Mouse (Mus musculus): ENCODE measurements around the gene Bdkrb2. TPM values are rescaled to one million over a fixed set of nuclear protein-coding genes. Genes with fewer than 3 reads are reported as not detected.

Gene Bdkrb2
- total RNA-seq (2014; rRNA removed; ENCODE audit: low replicate concordance), result 0.54 and 4.0 TPM in 2 replicates
- polyA plus RNA-seq (2015; fragmentation: Nextera tagmentation; extraction: Ambion mirVana), result 0.60 and 0.71 TPM in 2 replicates

DNA sequence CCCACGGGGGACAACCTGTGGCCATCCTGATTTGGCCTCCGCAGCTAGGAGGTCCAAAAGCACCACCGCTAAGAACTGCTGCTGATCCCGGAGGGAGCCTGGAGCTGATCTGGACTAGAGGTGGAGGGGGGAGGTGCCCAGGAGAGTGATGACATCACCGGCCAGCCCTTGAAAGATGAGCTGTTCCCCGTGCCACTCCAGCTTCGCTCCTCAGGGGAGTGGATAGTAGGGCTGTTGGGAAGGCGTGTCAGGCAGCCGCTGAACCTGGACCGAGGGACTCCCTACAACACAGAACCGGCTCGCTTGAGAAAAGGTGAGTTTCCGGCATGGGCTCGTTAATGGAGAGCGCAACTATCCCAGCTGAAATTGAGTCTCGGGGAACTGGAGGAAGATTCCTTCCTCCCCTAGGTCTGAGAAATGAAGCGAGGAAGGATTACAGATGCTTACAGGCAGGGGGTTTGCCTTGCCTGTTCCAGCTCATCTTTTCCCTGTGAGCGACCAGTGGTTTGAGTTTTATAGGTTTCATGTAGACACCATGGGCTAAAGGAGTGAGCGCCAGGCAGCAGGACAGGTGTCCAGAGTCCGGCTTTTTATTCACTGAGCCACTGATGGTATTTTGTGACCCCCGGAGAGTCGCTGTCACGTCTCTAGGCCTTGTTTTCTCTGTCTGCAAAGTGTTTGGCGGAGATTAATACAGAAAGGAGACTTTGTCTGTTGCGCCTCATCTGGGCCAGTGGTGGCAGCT lies at the start of gene Bdkrb2:
Gene Bdkrb2 (plus strand): TSS at position 291 of the 745 bp plus-strand sequence.
- WGBS, result 7% methylated on average over 25 of the region's 25 CpGs
- Histone ChIP-seq H3K4me3 (ENCODE audit: low read depth, low read length) (peak within 1 kb of the TSS; percentile 47), H3K9ac (replicated peaks; ENCODE audit: low read depth, low read length) (0 out of 2 replicates have a peak within 1 kb of the TSS, but pooled peaks have one; percentile 25), H3K27ac (ENCODE audit: low read depth) (no peak within 1 kb of the TSS), H3K27me3 (ENCODE audit: control insufficient read depth, insufficient read depth, low read length) (peaks cover 27% of the 10 kb centered on the region), H3K36me3 (replicated peaks; ENCODE audit: control insufficient read depth, insufficient read depth, low read length) (no peaks in the 10 kb centered on the region), H3K4me1 (ENCODE audit: control insufficient read depth, insufficient read depth) (peaks cover 20% of the 10 kb centered on the region; the same call in 1 of the 2 replicates), H3K9me3 (replicated peaks; ENCODE audit: control insufficient read depth, low read length) (peaks cover 6% of the 10 kb centered on the region; the same call in 1 of the 2 replicates), H3K4me2 (ENCODE audit: low read depth, low read length) (peak within 1 kb of the TSS; percentile 68)
- TF ChIP-seq EP300 (IDR thresholded peaks at IDR 0.05; ENCODE audit: low read depth) (no peak), CTCF (IDR thresholded peaks at IDR 0.05; ENCODE audit: low read depth) (no peak)
- ATAC-seq (ENCODE audit: insufficient read depth, low read depth) (peak; percentile 62), DNase-seq (ENCODE audit: low spot score) (peak; percentile 44)

DNA sequence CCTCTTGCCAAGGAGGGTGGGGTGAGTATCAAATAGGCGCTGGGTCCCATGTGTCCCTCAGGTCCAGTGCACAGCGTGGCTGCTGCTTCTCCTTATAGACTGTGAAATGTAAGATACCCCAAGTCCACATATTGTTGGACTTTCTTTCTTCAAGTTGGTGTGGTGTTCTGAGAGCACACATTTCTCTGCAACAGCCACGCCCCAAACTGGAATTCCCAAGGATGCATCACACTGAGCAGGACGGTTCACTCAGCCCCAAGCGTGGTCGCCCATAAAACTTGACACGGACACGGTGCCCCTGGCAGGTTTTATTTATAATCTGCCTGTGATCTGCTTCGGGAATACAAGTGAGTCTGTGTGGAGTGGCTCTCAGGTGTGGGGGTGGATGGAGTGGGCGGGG lies 48.9 kb upstream of the Bdkrb2 start:
- Histone ChIP-seq H3K27ac (ENCODE audit: low read depth) (no peak overlapping the region; the same call in 1 of the 2 replicates), H3K4me1 (ENCODE audit: control insufficient read depth, insufficient read depth) (peaks cover 24% of the 10 kb centered on the region), H3K4me3 (ENCODE audit: low read depth, low read length) (no peak overlapping the region), H3K27me3 (ENCODE audit: control insufficient read depth, insufficient read depth, low read length) (no peaks in the 10 kb centered on the region), H3K9ac (replicated peaks; ENCODE audit: low read depth, low read length) (no peak overlapping the region), H3K9me3 (replicated peaks; ENCODE audit: control insufficient read depth, low read length) (no peaks in the 10 kb centered on the region), H3K4me2 (ENCODE audit: low read depth, low read length) (no peak overlapping the region), H3K36me3 (replicated peaks; ENCODE audit: control insufficient read depth, insufficient read depth, low read length) (no peaks in the 10 kb centered on the region)
- DNase-seq (ENCODE audit: low spot score) (no peak), ATAC-seq (ENCODE audit: insufficient read depth, low read depth) (no peak)
- 79% methylated on average over 10 of the region's 10 CpGs for WGBS
- TF ChIP-seq EP300 (IDR thresholded peaks at IDR 0.05; ENCODE audit: low read depth) (no peak), CTCF (IDR thresholded peaks at IDR 0.05; ENCODE audit: low read depth) (no peak)

DNA sequence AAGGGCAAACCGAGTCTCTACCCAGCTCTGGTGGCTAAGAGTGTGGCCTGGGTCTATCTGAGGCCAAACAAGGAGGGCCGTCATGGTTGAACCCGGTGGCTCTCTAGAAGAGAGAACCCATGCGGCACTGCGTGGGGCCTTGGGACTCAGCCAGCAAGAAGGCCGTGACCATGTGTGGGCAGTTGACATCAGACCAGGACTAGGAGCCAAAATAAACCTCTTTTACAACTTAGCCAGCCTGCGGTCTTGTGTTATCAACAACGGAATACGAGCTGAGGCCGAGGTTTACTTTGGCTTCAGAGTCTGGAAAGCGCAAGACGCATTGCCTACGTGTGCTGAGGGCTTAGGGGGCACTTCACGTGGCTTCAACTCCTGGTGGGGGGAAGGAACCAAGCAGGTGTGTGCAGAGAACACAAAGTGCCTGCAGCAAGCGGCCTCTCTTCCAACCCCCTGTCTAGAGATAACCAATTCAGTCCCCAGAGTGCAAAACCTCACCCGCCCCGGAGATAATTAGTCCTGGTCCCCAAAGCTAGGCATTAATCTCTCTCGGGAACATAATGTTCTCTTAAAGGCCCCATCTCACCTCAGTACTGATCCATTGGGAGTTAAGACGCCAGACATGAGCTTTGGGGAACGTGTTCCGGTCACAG lies 45.9 kb upstream of the Bdkrb2 start:
- H3K9ac ChIP-seq (replicated peaks; ENCODE audit: low read depth, low read length), result no peak overlapping the region
- DNase-seq (ENCODE audit: low spot score) (no peak), ATAC-seq (ENCODE audit: insufficient read depth, low read depth) (peak; percentile 22; the same call in 1 of the 2 replicates)
- no peak overlapping the region for H3K27ac ChIP-seq (ENCODE audit: low read depth)
- no peaks in the 10 kb centered on the region for H3K27me3 ChIP-seq (ENCODE audit: control insufficient read depth, insufficient read depth, low read length)
- peaks cover 23% of the 10 kb centered on the region for H3K4me1 ChIP-seq (ENCODE audit: control insufficient read depth, insufficient read depth)
- 43% methylated on average over 21 of the region's 21 CpGs for WGBS
- no peak overlapping the region for H3K4me2 ChIP-seq (ENCODE audit: low read depth, low read length)
- no peaks in the 10 kb centered on the region for H3K36me3 ChIP-seq (replicated peaks; ENCODE audit: control insufficient read depth, insufficient read depth, low read length)
- TF ChIP-seq EP300 (IDR thresholded peaks at IDR 0.05; ENCODE audit: low read depth), result no peak
- no peak for TF ChIP-seq CTCF (IDR thresholded peaks at IDR 0.05; ENCODE audit: low read depth)
- H3K4me3 ChIP-seq (ENCODE audit: low read depth, low read length), result no peak overlapping the region
- H3K9me3 ChIP-seq (replicated peaks; ENCODE audit: control insufficient read depth, low read length), result no peaks in the 10 kb centered on the region

DNA sequence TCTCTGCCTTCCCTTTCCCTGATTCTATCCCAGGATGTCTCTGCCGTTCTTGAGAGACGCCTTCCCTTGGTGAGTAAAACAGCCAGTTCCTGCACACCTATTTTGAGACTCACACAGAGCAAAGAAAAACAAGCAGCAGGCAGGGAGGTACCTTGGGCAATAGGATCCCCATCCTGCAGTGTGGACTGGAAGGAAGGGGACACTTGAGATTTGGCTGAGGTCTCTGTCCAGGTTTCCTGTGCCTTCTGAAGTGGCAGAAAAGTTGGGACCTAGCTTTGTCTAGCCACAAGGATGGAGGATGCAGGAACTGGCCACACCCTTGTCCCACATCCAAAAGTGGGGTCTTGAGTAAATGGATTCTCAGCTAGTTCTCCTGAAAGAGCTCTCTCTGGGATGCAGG lies 43.2 kb upstream of the Bdkrb2 start:
- no peak overlapping the region for H3K9ac ChIP-seq (replicated peaks; ENCODE audit: low read depth, low read length)
- no peak overlapping the region for H3K4me2 ChIP-seq (ENCODE audit: low read depth, low read length)
- TF ChIP-seq CTCF (IDR thresholded peaks at IDR 0.05; ENCODE audit: low read depth) (no peak), EP300 (IDR thresholded peaks at IDR 0.05; ENCODE audit: low read depth) (no peak)
- H3K4me1 ChIP-seq (ENCODE audit: control insufficient read depth, insufficient read depth), result peaks cover 20% of the 10 kb centered on the region
- no peaks in the 10 kb centered on the region for H3K36me3 ChIP-seq (replicated peaks; ENCODE audit: control insufficient read depth, insufficient read depth, low read length)
- H3K4me3 ChIP-seq (ENCODE audit: low read depth, low read length), result no peak overlapping the region
- no peaks in the 10 kb centered on the region for H3K27me3 ChIP-seq (ENCODE audit: control insufficient read depth, insufficient read depth, low read length)
- DNase-seq (ENCODE audit: low spot score) (no peak), ATAC-seq (ENCODE audit: insufficient read depth, low read depth) (no peak)
- H3K27ac ChIP-seq (ENCODE audit: low read depth), result peak overlapping the region; percentile 28; the same call in 1 of the 2 replicates
- no peaks in the 10 kb centered on the region for H3K9me3 ChIP-seq (replicated peaks; ENCODE audit: control insufficient read depth, low read length)
- 70% methylated on average over 2 of the region's 2 CpGs for WGBS

DNA sequence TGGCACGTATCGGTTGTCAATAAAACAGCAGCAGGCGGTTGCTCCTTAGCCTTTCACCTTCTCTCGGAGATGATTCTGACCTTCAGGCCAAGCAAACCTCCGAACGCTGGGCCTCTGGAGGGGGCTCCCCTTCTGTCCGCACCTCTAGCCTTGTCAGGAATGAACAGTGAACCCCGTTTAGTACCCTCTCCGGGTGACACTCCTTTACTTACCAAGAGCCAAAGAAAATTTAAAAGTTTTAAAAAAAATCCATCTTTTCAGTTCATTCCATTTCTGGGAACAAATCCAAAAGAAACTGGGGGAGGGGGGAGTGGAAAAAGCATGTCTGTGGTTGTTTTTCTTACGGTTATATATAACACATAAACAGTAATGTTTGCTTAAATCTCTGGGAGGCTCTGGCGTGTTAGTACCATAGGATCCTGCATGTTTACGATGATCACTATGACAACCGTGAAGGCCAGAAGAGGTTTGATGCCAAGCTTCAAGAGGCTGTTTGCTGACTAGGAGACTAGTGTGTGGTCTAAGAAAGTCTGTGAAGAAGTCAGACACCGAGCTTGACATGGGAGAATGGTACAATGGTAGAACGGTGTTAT lies 41.8 kb upstream of the Bdkrb2 start:
- WGBS, result 47% methylated on average over 15 of the region's 15 CpGs
- TF ChIP-seq CTCF (IDR thresholded peaks at IDR 0.05; ENCODE audit: low read depth), result no peak
- no peak for TF ChIP-seq EP300 (IDR thresholded peaks at IDR 0.05; ENCODE audit: low read depth)
- Histone ChIP-seq H3K4me1 (ENCODE audit: control insufficient read depth, insufficient read depth) (peaks cover 21% of the 10 kb centered on the region), H3K9me3 (replicated peaks; ENCODE audit: control insufficient read depth, low read length) (no peaks in the 10 kb centered on the region), H3K27ac (ENCODE audit: low read depth) (no peak overlapping the region), H3K9ac (replicated peaks; ENCODE audit: low read depth, low read length) (no peak overlapping the region), H3K4me3 (ENCODE audit: low read depth, low read length) (no peak overlapping the region), H3K4me2 (ENCODE audit: low read depth, low read length) (no peak overlapping the region), H3K36me3 (replicated peaks; ENCODE audit: control insufficient read depth, insufficient read depth, low read length) (no peaks in the 10 kb centered on the region), H3K27me3 (ENCODE audit: control insufficient read depth, insufficient read depth, low read length) (no peaks in the 10 kb centered on the region)
- DNase-seq (ENCODE audit: low spot score) (peak; percentile 60), ATAC-seq (ENCODE audit: insufficient read depth, low read depth) (peak; percentile 28; the same call in 1 of the 2 replicates)

All from heart, postnatal 0 days (tissue).